Mouse (Mus musculus) MEL (cell line): ENCODE measurements around the gene Lamp1.

Experiments used
- E2F4 ChIP-seq: IDR thresholded peaks from 2 replicates; pipeline ENCODE4 v1.6.1; 2011; ENCODE audit warnings: low read depth, low read length, improper control_type of control experiment, borderline replicate concordance
- MAFK ChIP-seq: IDR thresholded peaks from 2 replicates; pipeline ENCODE4 v1.6.1; 2011; ENCODE audit warnings: low read depth, mild to moderate bottlenecking, low read length, improper control_type of control experiment, borderline replicate concordance
- POLR2A ChIP-seq, 2 experiments: IDR thresholded peaks; 2 replicates each; pipeline ENCODE4 v1.6.1; 2011 to 2012; ENCODE audit warnings: low read length in 2 of 2, mild to moderate bottlenecking in 2 of 2, control low read depth in 1 of 2, improper control_type of control experiment in 1 of 2, low read depth in 1 of 2, moderate library complexity in 1 of 2; ENCODE audit not compliant: control insufficient read depth in 1 of 2, insufficient read depth in 1 of 2, poor library complexity in 1 of 2
- POLR2AphosphoS2 ChIP-seq: IDR thresholded peaks from 2 replicates; pipeline ENCODE4 v1.6.1; 2011; ENCODE audit warnings: low read length, improper control_type of control experiment

GRCm38 (mm10) chr8:13149287-13149686 lies 9.7 kb upstream of the Lamp1 start:
- TF ChIP-seq POLR2AphosphoS2 (no peak; the same call in 1 of the 2 replicates), POLR2A (IDR thresholded peaks at IDR 0.05; ENCODE audit: control insufficient read depth in 1 of 2, insufficient read depth in 1 of 2, low read depth in 1 of 2, low read length in 2 of 2, poor library complexity in 1 of 2) (no peak), MAFK (no peak), E2F4 (no peak)
